Mouse (Mus musculus) limb, embryonic 14.5 days (tissue): ENCODE results near the gene Abcb10. TPM values are rescaled to one million over a fixed set of nuclear protein-coding genes. Genes with fewer than 3 reads are reported as not detected.
A peak's percentile ranks its signal among the peaks of the same experiment; 100 is the strongest.
"Not testable (repeated sequence)": the region's sequence is repeated elsewhere in the genome, so short reads cannot be mapped to it uniquely, and the experiment has no call there.

Experiments
- ATAC-seq: fragments of 200-750 bp; cut with Nextera tagmentation; 2 replicates; pipeline ENCODE4 v1.8.0; 2017; ENCODE audit warnings: low read depth, moderate number of reproducible peaks, moderate TSS enrichment; ENCODE audit not compliant: low FRiP score
- DNase-seq: peaks from one replicate; pipeline ENCODE4 v3.0.0-alpha.2; 2015; ENCODE audit warnings: low spot score
- H3K27ac ChIP-seq: fragments of 300-500 bp; sonication (generic); replicated peaks from 2 replicates; pipeline ENCODE4 v1.5.1; 2014; ENCODE audit warnings: low read depth, mild to moderate bottlenecking, low read length, moderate library complexity, mixed read lengths
- H3K27me3 ChIP-seq: fragments of 300-500 bp; sonication (generic); 2 replicates; pipeline ENCODE4 v1.6.1; 2014; ENCODE audit warnings: low read length, mixed read lengths; ENCODE audit not compliant: control insufficient read depth, insufficient read depth
- H3K36me3 ChIP-seq: fragments of 300-500 bp; sonication (generic); 2 replicates; pipeline ENCODE4 v1.6.1; 2014; ENCODE audit warnings: mild to moderate bottlenecking, low read length, moderate library complexity, mixed read lengths; ENCODE audit not compliant: control insufficient read depth, insufficient read depth
- H3K4me1 ChIP-seq: fragments of 300-500 bp; sonication (generic); 2 replicates; pipeline ENCODE4 v1.6.1; 2014; ENCODE audit warnings: antibody characterized with exemption, low read length, mixed read lengths; ENCODE audit not compliant: control insufficient read depth, insufficient read depth
- H3K4me2 ChIP-seq: fragments of 300-500 bp; sonication (generic); replicated peaks from 2 replicates; pipeline ENCODE4 v1.6.1; 2014; ENCODE audit warnings: low read depth, mild to moderate bottlenecking, low read length, moderate library complexity; ENCODE audit not compliant: severe bottlenecking
- H3K4me3 ChIP-seq: fragments of 300-500 bp; sonication (generic); replicated peaks from 2 replicates; pipeline ENCODE4 v1.5.1; 2014; ENCODE audit warnings: low read length
- H3K9ac ChIP-seq: fragments of 300-500 bp; sonication (generic); 2 replicates; pipeline ENCODE4 v1.6.1; 2014; ENCODE audit warnings: mild to moderate bottlenecking, low read depth, low read length, moderate library complexity; ENCODE audit not compliant: severe bottlenecking
- H3K9me3 ChIP-seq: fragments of 300-500 bp; sonication (generic); 2 replicates; pipeline ENCODE4 v1.6.1; 2016; ENCODE audit warnings: low read length; ENCODE audit not compliant: control insufficient read depth
- POLR2A ChIP-seq: fragments of 200-500 bp; IDR thresholded peaks from 2 replicates; pipeline ENCODE4 v1.8.0; 2012; ENCODE audit warnings: inconsistent platforms, mild to moderate bottlenecking, moderate library complexity, borderline replicate concordance; ENCODE audit not compliant: insufficient read depth, insufficient read length; ENCODE audit errors: extremely low read depth
- WGBS: fragments of 180-500 bp; shearing (Covaris S2); extraction: QIAGEN DNeasy Blood & Tissue Kit; methylation state at CpG from one replicate; pipeline ENCODE4 v1.1.7; 2014; 5-methylcytosine and 5-hydroxymethylcytosine counted together
- polyA plus RNA-seq, 2 experiments: library from polyadenylated mRNA; depleted of rRNA in 1 of 2; stranded (reverse) in 1 of 2; unstranded in 1 of 2; fragments of >200 nt; fragmentation: Nextera tagmentation in 1 of 2; extraction: Ambion mirVana in 1 of 2; gene quantifications; 2 replicates each; pipeline versions ENCODE4 v1.2.1 to v1.2.3; 2012 to 2014

Abcb10 gene
- polyA plus RNA-seq, 2 experiments = 14.0 to 19.2 TPM

DNA sequence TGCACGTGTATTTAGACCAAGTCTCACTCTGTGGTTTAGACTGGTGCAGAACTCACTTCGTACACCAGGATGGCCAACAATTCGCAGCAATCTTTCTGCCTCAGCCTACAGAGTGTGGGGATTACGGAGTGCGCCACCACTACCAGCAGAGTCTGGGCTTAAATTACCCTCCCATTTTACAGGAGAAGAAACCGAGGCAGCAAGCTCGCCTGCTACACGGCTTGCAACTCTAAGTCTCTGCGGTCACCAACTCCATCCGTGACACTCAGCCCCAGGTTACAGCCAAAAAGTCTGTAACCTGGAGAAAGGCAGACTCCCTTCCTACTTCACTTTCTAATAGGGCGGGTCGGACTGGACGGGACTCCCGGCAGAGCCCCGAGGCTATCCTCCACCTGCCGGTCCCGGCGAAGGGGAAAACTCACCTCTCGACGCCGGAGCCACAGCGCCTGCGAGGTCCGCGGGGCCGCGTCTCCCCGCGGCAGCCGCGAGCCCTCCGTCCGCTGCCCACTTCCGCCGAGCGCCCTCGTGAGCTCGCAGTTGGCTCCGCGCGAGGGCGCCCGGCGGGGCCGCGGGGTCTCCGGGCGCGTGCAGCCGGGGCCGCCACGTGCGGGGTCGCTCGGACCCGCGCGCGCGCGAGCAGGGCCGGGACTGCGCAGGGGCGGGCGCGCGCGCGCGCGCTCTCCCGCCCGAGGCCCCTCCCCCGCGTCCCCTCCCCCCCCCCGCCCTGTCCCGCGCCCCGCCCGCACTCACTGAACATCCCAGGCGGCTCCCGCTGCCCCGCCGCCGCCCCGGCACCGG, 37.7 kb upstream of the Abcb10 start:
- peak overlapping the region; percentile 84 for H3K9ac ChIP-seq
- peak; percentile 90 for ATAC-seq
- peak overlapping the region; percentile 79 for H3K4me3 ChIP-seq
- H3K27me3 ChIP-seq = no peaks in the 10 kb centered on the region
- peak overlapping the region; percentile 66 for H3K4me2 ChIP-seq
- H3K27ac ChIP-seq = peak overlapping the region; percentile 87
- 0 out of 2 replicates have a peak, but pooled peaks have one; percentile 15 for TF ChIP-seq POLR2A
- WGBS = 4% methylated on average over 30 of the region's 87 CpGs
- peaks cover 26% of the 10 kb centered on the region for H3K4me1 ChIP-seq
- H3K36me3 ChIP-seq = peaks cover 12% of the 10 kb centered on the region
- H3K9me3 ChIP-seq = no peaks in the 10 kb centered on the region
- DNase-seq = peak; percentile 64

DNA sequence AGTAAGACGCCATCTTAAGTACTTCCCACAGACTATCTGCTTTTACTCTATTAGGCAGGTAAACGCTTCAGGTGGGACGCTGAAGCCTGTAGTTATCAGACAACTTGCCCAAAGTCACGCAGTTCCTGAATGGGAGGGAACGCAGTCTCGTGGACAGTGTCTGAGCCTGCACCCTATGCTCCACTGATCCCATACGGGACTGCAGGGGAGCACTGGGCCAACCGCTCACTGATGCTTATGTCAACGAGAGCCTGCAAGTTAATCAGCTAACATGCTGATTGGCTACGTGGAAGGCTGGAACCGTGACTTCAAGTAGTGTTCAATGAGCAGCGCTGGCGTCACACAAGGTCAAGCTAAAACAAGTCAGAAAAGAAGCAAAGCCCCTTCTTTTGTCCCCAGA, 36.9 kb upstream of the Abcb10 start:
- Histone ChIP-seq H3K27ac (no peak overlapping the region), H3K27me3 (no peaks in the 10 kb centered on the region), H3K9ac (peak overlapping the region; percentile 84), H3K4me2 (peak overlapping the region; percentile 66), H3K36me3 (peaks cover 8% of the 10 kb centered on the region), H3K9me3 (no peaks in the 10 kb centered on the region), H3K4me3 (peak overlapping the region; percentile 79), H3K4me1 (peaks cover 26% of the 10 kb centered on the region)
- WGBS = 34% methylated on average over 13 of the region's 13 CpGs
- no peak for TF ChIP-seq POLR2A
- ATAC-seq (no peak), DNase-seq (no peak)

DNA sequence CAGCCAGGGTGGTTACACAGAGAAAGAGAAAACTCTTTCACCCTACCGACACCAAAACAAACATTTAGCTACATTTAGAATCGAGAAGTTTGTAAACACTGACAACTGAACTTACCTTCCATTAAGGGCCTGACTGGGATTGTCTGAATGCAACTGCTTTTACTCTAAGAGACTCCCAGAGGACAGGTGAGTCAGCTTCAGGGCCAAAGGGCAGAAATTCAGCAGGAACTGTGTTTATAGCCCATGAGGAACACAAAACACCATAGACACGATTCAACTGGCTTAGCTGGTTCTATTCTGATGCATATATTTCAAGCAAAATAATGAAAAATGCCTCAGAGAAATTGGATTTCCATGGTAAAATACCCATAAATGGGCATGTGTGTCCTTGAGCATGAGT, 31.8 kb upstream of the Abcb10 start:
- no peak for TF ChIP-seq POLR2A
- Histone ChIP-seq H3K4me3 (no peak overlapping the region), H3K9ac (no peak overlapping the region), H3K36me3 (peaks cover under 1% of the 10 kb centered on the region; the same call in 1 of the 2 replicates), H3K4me1 (peaks cover 11% of the 10 kb centered on the region), H3K4me2 (no peak overlapping the region), H3K9me3 (no peaks in the 10 kb centered on the region), H3K27ac (no peak overlapping the region), H3K27me3 (no peaks in the 10 kb centered on the region)
- 80% methylated on average over 3 of the region's 3 CpGs for WGBS
- ATAC-seq (no peak), DNase-seq (no peak)

DNA sequence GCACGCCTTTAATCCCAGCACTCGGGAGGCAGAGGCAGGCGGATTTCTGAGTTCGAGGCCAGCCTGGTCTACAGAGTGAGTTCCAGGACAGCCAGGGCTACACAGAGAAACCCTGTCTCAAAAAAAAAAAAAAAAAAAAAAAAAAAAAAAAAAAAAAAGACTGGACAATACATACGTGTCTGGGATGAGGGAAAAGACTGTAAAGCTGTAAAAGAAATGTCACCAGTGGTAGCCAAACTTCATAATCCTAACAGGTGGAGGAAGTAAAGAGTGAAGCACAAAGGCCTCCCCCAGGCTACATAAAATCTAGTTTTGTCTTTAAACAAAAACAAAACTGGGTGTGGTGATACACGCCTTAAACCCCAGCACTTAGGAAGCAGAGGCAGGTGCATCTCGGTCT, 31.4 kb upstream of the Abcb10 start:
- not testable (repeated sequence) for H3K27ac ChIP-seq, H3K9me3 ChIP-seq, H3K4me1 ChIP-seq, ATAC-seq, H3K4me3 ChIP-seq, DNase-seq, H3K9ac ChIP-seq, H3K4me2 ChIP-seq, H3K36me3 ChIP-seq, H3K27me3 ChIP-seq
- WGBS = 94% methylated on average over 7 of the region's 7 CpGs

DNA sequence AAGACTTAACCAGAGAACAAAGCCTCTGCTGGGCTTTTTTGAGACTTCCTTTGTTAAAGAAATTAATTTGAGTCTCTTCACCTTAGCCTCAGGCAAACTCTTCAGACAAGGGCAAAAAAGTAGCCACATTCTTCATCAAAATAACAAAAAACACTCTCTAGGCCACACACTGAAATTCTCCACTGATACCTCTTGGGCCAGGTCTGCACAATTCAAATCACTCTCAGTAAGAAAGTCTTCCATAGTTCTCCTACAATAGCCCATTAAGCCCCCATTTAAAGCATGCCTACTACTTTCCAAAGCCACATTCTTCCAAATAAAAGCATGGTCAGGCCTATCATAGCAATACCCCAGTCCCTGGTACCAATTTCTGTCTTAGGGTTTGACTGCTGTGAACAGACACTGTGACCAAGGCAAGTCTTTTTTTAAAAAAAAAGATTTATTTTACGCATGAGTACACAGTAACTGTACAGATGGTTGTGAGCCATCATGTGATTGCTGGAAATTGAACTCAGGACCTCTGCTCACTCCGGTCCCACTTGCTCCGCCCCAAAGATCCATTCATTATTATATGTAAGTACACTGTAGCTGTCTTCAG, 29.2 kb upstream of the Abcb10 start:
- ATAC-seq (no peak), DNase-seq (no peak)
- Histone ChIP-seq H3K9ac (no peak overlapping the region), H3K4me3 (no peak overlapping the region), H3K27ac (no peak overlapping the region), H3K4me2 (no peak overlapping the region), H3K4me1 (no peaks in the 10 kb centered on the region), H3K9me3 (no peaks in the 10 kb centered on the region), H3K36me3 (peaks cover 25% of the 10 kb centered on the region), H3K27me3 (no peaks in the 10 kb centered on the region)
- TF ChIP-seq POLR2A = no peak
- over 99% methylated on average over 3 of the region's 3 CpGs for WGBS
